Mouse (Mus musculus) embryonic facial prominence, embryonic 14.5 days (tissue): ENCODE measurements around the gene Gm10840. TPM values are rescaled to one million over a fixed set of nuclear protein-coding genes. Genes with fewer than 3 reads are reported as not detected.
"Not testable (repeated sequence)": the region's sequence is repeated elsewhere in the genome, so short reads cannot be mapped to it uniquely, and the experiment has no call there.

Experiments used
- ATAC-seq: fragments of 200-750 bp; cut with Nextera tagmentation; 2 replicates; pipeline ENCODE4 v1.8.0; 2017; ENCODE audit warnings: low read depth, moderate number of reproducible peaks, moderate TSS enrichment
- DNase-seq: peaks from one replicate; pipeline ENCODE4 v3.0.0-alpha.2; 2015; ENCODE audit warnings: low spot score
- H3K27ac ChIP-seq: fragments of 300-500 bp; sonication (generic); replicated peaks from 2 replicates; pipeline ENCODE4 v1.5.1; 2014; ENCODE audit warnings: low read depth, mild to moderate bottlenecking, low read length, moderate library complexity
- H3K27me3 ChIP-seq: fragments of 300-500 bp; sonication (generic); replicated peaks from 2 replicates; pipeline ENCODE4 v1.6.1; 2014; ENCODE audit warnings: low read length; ENCODE audit not compliant: control insufficient read depth, insufficient read depth
- H3K36me3 ChIP-seq: fragments of 300-500 bp; sonication (generic); 2 replicates; pipeline ENCODE4 v1.6.1; 2014; ENCODE audit warnings: low read length, mixed read lengths; ENCODE audit not compliant: control insufficient read depth, insufficient read depth
- H3K4me1 ChIP-seq: fragments of 300-500 bp; sonication (generic); 2 replicates; pipeline ENCODE4 v1.6.1; 2014; ENCODE audit warnings: antibody characterized with exemption, low read length; ENCODE audit not compliant: control insufficient read depth, insufficient read depth
- H3K4me2 ChIP-seq: fragments of 300-500 bp; sonication (generic); 2 replicates; pipeline ENCODE4 v1.6.1; 2014; ENCODE audit warnings: low read depth, mild to moderate bottlenecking, low read length, moderate library complexity, mixed read lengths
- H3K4me3 ChIP-seq: fragments of 300-500 bp; sonication (generic); 2 replicates; pipeline ENCODE4 v1.5.1; 2014; ENCODE audit warnings: low read depth, mild to moderate bottlenecking, low read length
- H3K9ac ChIP-seq: fragments of 300-500 bp; sonication (generic); 2 replicates; pipeline ENCODE4 v1.6.1; 2014; ENCODE audit warnings: low read depth, mild to moderate bottlenecking, low read length, moderate library complexity, mixed read lengths
- H3K9me3 ChIP-seq: fragments of 300-500 bp; sonication (generic); 2 replicates; pipeline ENCODE4 v1.6.1; 2016; ENCODE audit warnings: low read length; ENCODE audit not compliant: control insufficient read depth
- WGBS: fragments of 180-500 bp; shearing (Covaris S2); extraction: QIAGEN DNeasy Blood & Tissue Kit; methylation state at CpG from one replicate; pipeline ENCODE4 v1.1.7; 2014; 5-methylcytosine and 5-hydroxymethylcytosine counted together
- polyA plus RNA-seq: library from polyadenylated mRNA; unstranded; fragments of >200 nt; fragmentation: Nextera tagmentation; extraction: Ambion mirVana; gene quantifications from 2 replicates; pipeline ENCODE4 v1.2.1, GENCODE M21; 2014

The Gm10840 gene
- not detected in 2 replicates for polyA plus RNA-seq

DNA sequence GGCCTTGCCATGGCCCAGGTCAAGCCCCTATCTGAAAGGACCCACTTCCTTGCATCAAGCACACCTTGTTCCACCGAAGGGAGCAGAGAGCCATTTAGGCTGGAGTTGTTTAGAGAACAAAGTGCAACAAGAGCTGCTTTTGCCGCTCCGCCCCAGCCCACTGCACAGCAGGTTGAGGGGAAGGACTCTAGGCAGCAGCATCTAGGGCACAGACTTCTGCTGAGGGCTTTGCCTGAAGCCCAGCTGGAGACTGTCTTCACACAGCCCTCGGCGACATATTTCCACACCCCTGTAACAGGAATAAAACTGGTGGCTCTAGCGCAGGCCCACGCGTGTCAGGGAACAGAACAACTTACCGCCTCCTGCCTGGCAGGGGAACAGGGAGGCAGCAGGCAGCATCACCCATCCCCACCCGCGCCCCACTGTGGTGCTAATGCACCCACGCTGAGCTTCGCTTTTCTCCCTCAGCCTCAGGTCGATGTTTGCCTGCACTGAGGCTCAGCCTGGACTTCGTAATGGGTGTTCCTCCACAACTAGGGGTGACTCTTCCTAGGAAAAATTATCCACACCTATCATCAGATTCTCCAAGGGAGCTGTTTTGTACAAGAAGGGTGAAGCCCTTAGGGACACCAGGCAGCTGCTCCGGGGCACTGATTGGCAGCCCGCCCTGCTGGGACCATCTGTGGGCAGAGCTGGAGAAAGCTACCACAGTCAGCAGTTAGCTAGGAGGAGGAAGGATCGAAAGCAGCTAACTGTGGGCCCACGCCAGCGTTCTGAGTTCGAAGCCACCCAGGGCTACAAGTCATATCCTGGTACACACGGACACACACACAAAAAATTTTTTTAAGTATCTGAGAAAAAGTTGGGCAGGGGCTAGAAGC lies at the start of gene Gm10840, which contains the start of gene Limd2:
Gene Gm10840 (plus strand): TSS at position 10 of the 881 bp plus-strand sequence.
Gene Limd2 (minus strand): TSS at position 20 of the 881 bp plus-strand sequence.
- no peaks in the 10 kb centered on the region for H3K9me3 ChIP-seq
- peak within 1 kb of the TSS; percentile 65 for H3K4me2 ChIP-seq
- ATAC-seq (peak; percentile 48), DNase-seq (peak; percentile 68)
- H3K27ac ChIP-seq, result peak within 1 kb of the TSS; percentile 98
- WGBS, result 28% methylated on average over 22 of the region's 22 CpGs
- H3K36me3 ChIP-seq, result peaks cover 51% of the 10 kb centered on the region
- H3K9ac ChIP-seq, result peak within 1 kb of the TSS; percentile 96
- peaks cover 21% of the 10 kb centered on the region for H3K4me1 ChIP-seq
- no peaks in the 10 kb centered on the region for H3K27me3 ChIP-seq
- peak within 1 kb of the TSS; percentile 87 for H3K4me3 ChIP-seq

DNA sequence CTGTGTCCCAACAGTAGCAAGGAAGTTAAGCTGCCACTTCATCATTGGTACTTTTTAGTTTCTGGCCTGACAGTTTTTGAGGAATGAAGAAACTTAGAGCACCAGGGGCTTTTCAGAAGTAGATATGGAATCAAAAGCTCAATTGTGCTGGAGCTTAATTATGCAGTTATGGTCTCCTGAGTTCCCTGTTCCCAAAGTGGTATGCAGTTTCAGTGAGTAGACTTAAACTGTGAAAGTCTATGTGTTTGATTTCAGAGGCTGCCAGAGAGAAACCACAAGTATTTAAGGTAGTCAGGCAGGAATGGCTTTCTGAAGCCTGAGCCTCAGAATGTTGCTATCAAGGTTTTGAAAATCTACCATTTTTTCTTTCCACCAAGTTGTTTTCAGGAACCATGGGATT lies 49.0 kb upstream of the Gm10840 start:
- DNase-seq (peak; percentile 36), ATAC-seq (no peak)
- H3K4me1 ChIP-seq, result no peaks in the 10 kb centered on the region
- H3K27me3 ChIP-seq, result no peaks in the 10 kb centered on the region
- peaks cover 39% of the 10 kb centered on the region for H3K36me3 ChIP-seq
- no peak overlapping the region for H3K4me3 ChIP-seq
- H3K4me2 ChIP-seq, result no peak overlapping the region
- no peaks in the 10 kb centered on the region for H3K9me3 ChIP-seq
- no peak overlapping the region for H3K9ac ChIP-seq
- peak overlapping the region; percentile 72 for H3K27ac ChIP-seq

- H3K9me3 ChIP-seq, result no peaks in the 10 kb centered on the region
- peaks cover 78% of the 10 kb centered on the region for H3K36me3 ChIP-seq
- no peak for ATAC-seq
- H3K27ac ChIP-seq, result no peak overlapping the region
- H3K27me3 ChIP-seq, result no peaks in the 10 kb centered on the region
- H3K4me3 ChIP-seq, result no peak overlapping the region
- H3K4me2 ChIP-seq, result no peak overlapping the region
- WGBS, result 99% methylated on average over 5 of the region's 5 CpGs
- H3K9ac ChIP-seq, result no peak overlapping the region
- no peaks in the 10 kb centered on the region for H3K4me1 ChIP-seq
- no peak for DNase-seq
Measured at GRCm38 (mm10) chr11:106122221-106122620, 38.4 kb upstream of the Gm10840 start.

GRCm38 (mm10) chr11:106122736-106123135 lies 37.9 kb upstream of the Gm10840 start:
- Histone ChIP-seq H3K4me2 (no peak overlapping the region), H3K9me3 (no peaks in the 10 kb centered on the region), H3K27me3 (no peaks in the 10 kb centered on the region), H3K9ac (no peak overlapping the region), H3K36me3 (peaks cover 73% of the 10 kb centered on the region), H3K27ac (no peak overlapping the region), H3K4me3 (no peak overlapping the region), H3K4me1 (no peaks in the 10 kb centered on the region)
- ATAC-seq (no peak), DNase-seq (peak; percentile 5)
- 86% methylated on average over 3 of the region's 3 CpGs for WGBS

- no peak overlapping the region for H3K9ac ChIP-seq
- peaks cover 74% of the 10 kb centered on the region for H3K36me3 ChIP-seq
- H3K4me2 ChIP-seq, result no peak overlapping the region
- H3K4me3 ChIP-seq, result no peak overlapping the region
- no peaks in the 10 kb centered on the region for H3K4me1 ChIP-seq
- H3K27me3 ChIP-seq, result no peaks in the 10 kb centered on the region
- no peaks in the 10 kb centered on the region for H3K9me3 ChIP-seq
- ATAC-seq, result no peak
- H3K27ac ChIP-seq, result no peak overlapping the region
- DNase-seq, result no peak
- 73% methylated on average over 4 of the region's 4 CpGs for WGBS
Measured at GRCm38 (mm10) chr11:106124784-106125183, 35.9 kb upstream of the Gm10840 start.

DNA sequence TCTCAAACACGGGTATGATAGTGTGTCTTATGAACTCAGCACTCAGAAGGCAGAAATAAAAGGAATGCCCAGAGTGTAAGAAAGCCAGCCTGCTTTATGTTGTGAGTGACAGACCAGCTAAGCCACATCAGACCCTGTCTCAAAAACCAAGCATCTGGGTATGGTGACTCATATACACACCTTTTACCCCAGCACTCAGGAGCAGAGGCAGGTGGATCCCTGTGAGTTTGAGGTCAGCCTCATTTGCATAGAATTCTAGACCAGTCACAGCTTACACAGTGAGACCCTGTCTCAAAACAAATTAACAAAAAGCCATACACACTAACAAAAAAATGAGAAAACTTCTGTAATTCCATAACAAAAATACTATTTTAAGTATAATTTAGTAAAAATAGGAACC lies 34.8 kb upstream of the Gm10840 start:
- Histone ChIP-seq H3K27ac (no peak overlapping the region), H3K27me3 (no peaks in the 10 kb centered on the region), H3K4me3 (no peak overlapping the region), H3K9ac (no peak overlapping the region), H3K9me3 (no peaks in the 10 kb centered on the region), H3K36me3 (peaks cover 76% of the 10 kb centered on the region), H3K4me2 (no peak overlapping the region), H3K4me1 (no peaks in the 10 kb centered on the region)
- WGBS, result 74% methylated on average over 1 of the region's 1 CpGs
- no peak for ATAC-seq
- DNase-seq, result no peak

DNA sequence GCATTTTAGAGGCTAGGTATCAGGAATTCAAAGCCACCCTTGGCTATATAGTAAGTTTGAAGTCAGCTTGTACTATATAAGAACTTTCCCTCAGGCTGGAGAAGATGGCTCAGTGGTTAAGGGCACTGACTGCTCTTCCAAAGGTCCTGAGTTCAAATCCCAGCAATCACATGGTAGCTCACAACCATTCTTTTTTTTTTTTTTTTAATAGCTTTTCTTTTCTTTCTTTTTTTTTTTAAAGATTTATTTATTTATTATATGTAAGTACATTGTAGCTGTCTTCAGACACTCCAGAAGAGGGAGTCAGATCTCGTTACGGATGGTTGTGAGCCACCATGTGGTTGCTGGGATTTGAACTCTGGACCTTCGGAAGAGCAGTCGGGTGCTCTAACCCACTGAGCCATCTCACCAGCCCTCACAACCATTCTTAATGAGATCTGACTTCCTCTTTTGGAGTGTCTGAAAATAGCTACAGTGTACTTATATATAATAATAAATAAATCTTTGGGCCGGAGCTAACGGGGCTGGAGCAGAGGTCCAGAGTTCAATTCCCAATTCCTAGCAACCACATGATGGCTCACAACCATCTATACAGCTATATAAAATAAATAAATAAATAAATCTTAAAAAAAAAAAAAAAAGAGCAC lies 33.8 kb upstream of the Gm10840 start:
- H3K4me1 ChIP-seq, ATAC-seq, DNase-seq, H3K27ac ChIP-seq, H3K27me3 ChIP-seq, H3K4me2 ChIP-seq, H3K4me3 ChIP-seq, H3K9ac ChIP-seq, H3K9me3 ChIP-seq: not testable (repeated sequence)
- peaks cover 67% of the 10 kb centered on the region for H3K36me3 ChIP-seq
- 96% methylated on average over 4 of the region's 6 CpGs for WGBS

DNA sequence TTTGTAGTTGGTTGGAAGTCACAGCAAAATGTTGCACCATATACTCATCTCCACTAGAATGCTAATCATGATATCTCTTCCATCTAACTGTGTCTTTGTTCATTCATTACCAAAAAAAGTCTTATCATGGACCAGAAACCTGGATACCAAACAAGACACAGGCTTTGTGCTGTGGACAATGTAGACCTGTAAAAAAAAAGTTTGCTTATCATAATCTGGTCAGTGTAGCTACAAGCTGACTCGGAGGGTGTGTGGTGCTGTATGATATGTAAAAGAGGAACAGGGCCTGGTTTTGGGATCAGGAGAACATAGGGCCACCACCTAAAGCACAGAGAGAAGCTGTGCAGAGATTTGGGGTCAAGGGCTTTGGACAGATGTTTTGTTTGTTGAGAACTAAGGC lies 31.2 kb upstream of the Gm10840 start:
- 92% methylated on average over 1 of the region's 1 CpGs for WGBS
- Histone ChIP-seq H3K27ac (no peak overlapping the region), H3K4me1 (no peaks in the 10 kb centered on the region), H3K27me3 (no peaks in the 10 kb centered on the region), H3K36me3 (peaks cover 46% of the 10 kb centered on the region), H3K4me3 (no peak overlapping the region), H3K9me3 (no peaks in the 10 kb centered on the region), H3K4me2 (no peak overlapping the region), H3K9ac (no peak overlapping the region)
- DNase-seq (no peak), ATAC-seq (no peak)
